Mouse (Mus musculus): ENCODE measurements around the gene Alox5ap.

- TF ChIP-seq CTCF (IDR thresholded peaks at IDR 0.05; ENCODE audit: borderline replicate concordance, control insufficient read depth, extremely low read depth, insufficient read depth, low read length, poor library complexity) (no peak), POLR2A (IDR thresholded peaks at IDR 0.05; ENCODE audit: control insufficient read depth, extremely low read depth, insufficient read depth, low read length, poor library complexity) (no peak)
Observed at GRCm38 (mm10) chr5:149252303-149252702, 12.3 kb upstream of the Alox5ap start.

All from thymus, adult 2 months (tissue).